ENCODE assay signal across 14 mouse cellular contexts in the genomic region with DNA sequence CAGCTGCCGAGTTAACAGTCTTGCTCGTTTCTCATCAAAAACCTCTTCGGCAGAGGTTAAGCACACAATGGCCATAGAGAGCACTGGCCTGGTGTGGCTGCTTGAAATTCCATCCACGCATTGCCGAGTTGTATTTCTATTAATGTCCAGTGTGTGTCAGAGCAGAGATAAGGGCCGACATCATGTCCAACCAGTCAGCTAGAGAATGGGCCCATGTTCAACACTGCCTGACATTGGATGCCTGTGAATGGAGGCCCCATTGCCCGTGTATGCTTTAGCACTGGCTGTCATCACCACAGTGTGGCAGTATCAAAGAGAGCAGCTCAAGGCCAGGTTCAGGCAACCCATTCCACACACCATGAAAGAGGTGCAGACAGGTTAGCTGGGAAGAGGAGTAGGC. TPM values are rescaled to one million over a fixed set of nuclear protein-coding genes. Genes with fewer than 3 reads are reported as not detected.
DNase-seq lines count a peak whose midpoint lies in the region; ATAC-seq and TF ChIP-seq lines count a peak whose summit lies in the region.
"Had no signal": no experiment of that assay in that cellular context is flagged by ENCODE, and none has a peak within 500 bp of the region (broad histone marks: within the 10 kb centered on the region; RNA-seq: fewer than 3 reads in every experiment).

No protein-coding gene starts in this region.

- no peak overlapping the region; the same call in 1 of the 2 replicates for H3K4me2 ChIP-seq in heart, embryonic 13.5 days
- no peak overlapping the region for H3K4me2 ChIP-seq in midbrain, embryonic 13.5 days (replicated peaks)

- ATAC-seq in heart, embryonic 13.5 days (ENCODE audit: extremely low read depth, insufficient number of reproducible peaks, low FRiP score, low TSS enrichment) = peak; percentile 53; the same call in 1 of the 2 replicates
- peak; percentile 57 for ATAC-seq in midbrain, embryonic 13.5 days
- ATAC-seq in erythroblast, adult 5-6 weeks (replicated peaks; ENCODE audit: low FRiP score, poor library complexity, severe bottlenecking) = no peak
- ATAC-seq: activated CD4-positive, CD25-positive, alpha-beta regulatory T cell, adult 4 months; forebrain, embryonic 16.5 days had no signal

- H3K27me3 ChIP-seq in kidney, adult 2 months (replicated peaks; ENCODE audit: control insufficient read depth, insufficient read depth, low read length) = no peaks in the 10 kb centered on the region
- no peaks in the 10 kb centered on the region for H3K27me3 ChIP-seq in heart, embryonic 13.5 days (replicated peaks)
- H3K27me3 ChIP-seq in midbrain, embryonic 13.5 days = no peaks in the 10 kb centered on the region

- H3K36me3 ChIP-seq in kidney, adult 2 months (ENCODE audit: control insufficient read depth, insufficient read depth, low read length) = no peaks in the 10 kb centered on the region
- H3K36me3 ChIP-seq in heart, embryonic 13.5 days = no peaks in the 10 kb centered on the region
- H3K36me3 ChIP-seq in midbrain, embryonic 13.5 days = no peaks in the 10 kb centered on the region

- WGBS in kidney, adult 2 months = 55% methylated on average over 7 of the region's 7 CpGs
- 17% methylated on average over 7 of the region's 7 CpGs for WGBS in heart, embryonic 13.5 days
- 43% methylated on average over 7 of the region's 7 CpGs for WGBS in midbrain, embryonic 13.5 days

- no peak overlapping the region for H3K4me3 ChIP-seq in kidney, adult 2 months (ENCODE audit: insufficient read depth, low read depth, low read length)
- H3K4me3 ChIP-seq in heart, embryonic 13.5 days = no peak overlapping the region
- H3K4me3 ChIP-seq in midbrain, embryonic 13.5 days (replicated peaks) = no peak overlapping the region

- no peaks in the 10 kb centered on the region for H3K4me1 ChIP-seq in kidney, adult 2 months (ENCODE audit: control insufficient read depth, insufficient read depth, low read length)
- H3K4me1 ChIP-seq in heart, embryonic 13.5 days = peaks cover 57% of the 10 kb centered on the region
- peaks cover 20% of the 10 kb centered on the region for H3K4me1 ChIP-seq in midbrain, embryonic 13.5 days (replicated peaks)

- TF ChIP-seq POLR2A in kidney, adult 2 months (IDR thresholded peaks at IDR 0.05; ENCODE audit: low read depth, low read length) = no peak

- H3K27ac ChIP-seq in kidney, adult 2 months (ENCODE audit: insufficient read depth, low read depth, low read length) = no peak overlapping the region
- H3K27ac ChIP-seq in heart, embryonic 13.5 days (replicated peaks) = peak overlapping the region; percentile 83
- H3K27ac ChIP-seq in midbrain, embryonic 13.5 days = peak overlapping the region; percentile 49

- 0 out of 2 replicates have a peak overlapping the region, but pooled peaks have one; percentile 48 for H3K9ac ChIP-seq in heart, embryonic 13.5 days
- H3K9ac ChIP-seq in midbrain, embryonic 13.5 days (replicated peaks) = no peak overlapping the region

- H3K9me3 ChIP-seq in heart, embryonic 13.5 days = no peaks in the 10 kb centered on the region
- H3K9me3 ChIP-seq in midbrain, embryonic 13.5 days = no peaks in the 10 kb centered on the region

- no peak for TF ChIP-seq CTCF in kidney, adult 2 months (conservative IDR thresholded peaks at IDR 0.05; ENCODE audit: insufficient read depth, insufficient read length, low read depth, low read length)

- peak; percentile 4 for DNase-seq in kidney, adult 2 months
- no peak for DNase-seq in kidney, adult 9 months
- DNase-seq in heart, adult 18-20 months = peak; percentile 45 to 78
- no peak for DNase-seq in cerebellum, adult 18-20 months
- DNase-seq: cerebellum, postnatal 36 days; gastrocnemius, postnatal 36 days; liver; lung, postnatal 10 days; thymus, postnatal 4 days had no signal

RNA-seq across cellular contexts. Expression of gene Chchd6, which starts 38.9 kb away (rescaled TPM):
- polyA plus RNA-seq in kidney, adult 2 months (2012; rRNA removed) = 86.5 and 103 TPM in 2 replicates
- 10 to 100 TPM; 11.8 to 12.3 TPM for total RNA-seq in heart, adult 18-20 months (2021)
- 46.3 and 50.3 TPM in 2 replicates for polyA plus RNA-seq in heart, embryonic 13.5 days (2015; fragmentation: Nextera tagmentation; extraction: Ambion mirVana)
- polyA plus RNA-seq in midbrain, embryonic 13.5 days (2015; fragmentation: Nextera tagmentation; extraction: Ambion mirVana) = 121 and 126 TPM in 2 replicates
- total RNA-seq in erythroblast, adult 5-6 weeks (2015; ENCODE audit: low replicate concordance) = 3.8 TPM in 1 of 2 replicates, not detected in the other
- 1.7 TPM in 1 of 2 replicates, not detected in the other for total RNA-seq in erythroblast, adult 5-6 weeks (2017; ENCODE audit: low replicate concordance)

Comparison
In these comparisons a context has a peak if more than half of its experiments do, and no peak if none do; other contexts are left out.
1. DNase-seq: peak in kidney, adult 2 months (single experiment) and heart, adult 18-20 months (2 of 2); none in kidney, adult 9 months (single experiment) and cerebellum, adult 18-20 months (0 of 2).